Mouse (Mus musculus) splenic B cell, adult 2 months (primary cell): Measurements from ENCODE around the gene Pak6.

Source experiments
- DNase-seq: peaks from one replicate; pipeline ENCODE4 v3.0.0-alpha.2; 2011; ENCODE audit warnings: low read depth, low spot score
- H3K27me3 ChIP-seq: 2 replicates; pipeline ENCODE4 v1.6.1; 2012; ENCODE audit warnings: mild to moderate bottlenecking, low read length, moderate library complexity, mixed read lengths; ENCODE audit not compliant: control insufficient read depth, poor library complexity, insufficient read depth, severe bottlenecking
- H3K36me3 ChIP-seq: 2 replicates; pipeline ENCODE4 v1.6.1; 2012; ENCODE audit warnings: mild to moderate bottlenecking, low read length, moderate library complexity, mixed read lengths; ENCODE audit not compliant: control insufficient read depth, poor library complexity, insufficient read depth, severe bottlenecking

Gene Pak6

GRCm38 (mm10) chr2:118658457-118658856 is 4.6 kb upstream of the Pak6 start:
- no peaks in the 10 kb centered on the region for H3K36me3 ChIP-seq
- no peaks in the 10 kb centered on the region for H3K27me3 ChIP-seq
- DNase-seq, result no peak

- DNase-seq, result peak; percentile 20
- Histone ChIP-seq H3K36me3 (no peaks in the 10 kb centered on the region), H3K27me3 (no peaks in the 10 kb centered on the region)
Observed at GRCm38 (mm10) chr2:118659077-118659476, 4.0 kb upstream of the Pak6 start.

GRCm38 (mm10) chr2:118659493-118659892 is 3.6 kb upstream of the Pak6 start:
- Histone ChIP-seq H3K27me3 (no peaks in the 10 kb centered on the region), H3K36me3 (no peaks in the 10 kb centered on the region)
- DNase-seq, result no peak

- peak; percentile 43 for DNase-seq
- Histone ChIP-seq H3K36me3 (no peaks in the 10 kb centered on the region), H3K27me3 (no peaks in the 10 kb centered on the region)
Observed at GRCm38 (mm10) chr2:118659998-118660452, 3.1 kb upstream of the Pak6 start.

GRCm38 (mm10) chr2:118661891-118662290 is 1.2 kb upstream of the Pak6 start:
- DNase-seq, result no peak
- Histone ChIP-seq H3K27me3 (no peaks in the 10 kb centered on the region), H3K36me3 (no peaks in the 10 kb centered on the region)

- DNase-seq, result no peak
- no peaks in the 10 kb centered on the region for H3K27me3 ChIP-seq
- H3K36me3 ChIP-seq, result no peaks in the 10 kb centered on the region
Observed at GRCm38 (mm10) chr2:118663804-118664766, 982 bp downstream of the Pak6 start.

GRCm38 (mm10) chr2:118664975-118665516 is 1.9 kb downstream of the Pak6 start:
- H3K36me3 ChIP-seq, result no peaks in the 10 kb centered on the region

GRCm38 (mm10) chr2:118665616-118666015 is 2.5 kb downstream of the Pak6 start:
- H3K27me3 ChIP-seq, result no peaks in the 10 kb centered on the region
- no peak for DNase-seq
- H3K36me3 ChIP-seq, result no peaks in the 10 kb centered on the region

More at GRCm38 (mm10) chr2:118664975-118665516, 1.9 kb downstream of the Pak6 start:
- no peaks in the 10 kb centered on the region for H3K27me3 ChIP-seq
- no peak for DNase-seq

- H3K27me3 ChIP-seq, result no peaks in the 10 kb centered on the region
- no peak for DNase-seq
- no peaks in the 10 kb centered on the region for H3K36me3 ChIP-seq
Observed at GRCm38 (mm10) chr2:118667181-118667580, 4.1 kb downstream of the Pak6 start.

GRCm38 (mm10) chr2:118669245-118669644 is 6.1 kb downstream of the Pak6 start:
- DNase-seq, result no peak
- H3K36me3 ChIP-seq, result no peaks in the 10 kb centered on the region
- H3K27me3 ChIP-seq, result no peaks in the 10 kb centered on the region

GRCm38 (mm10) chr2:118669785-118670184 is 6.7 kb downstream of the Pak6 start:
- H3K36me3 ChIP-seq, result no peaks in the 10 kb centered on the region
- no peaks in the 10 kb centered on the region for H3K27me3 ChIP-seq
- DNase-seq, result no peak

- Histone ChIP-seq H3K36me3 (no peaks in the 10 kb centered on the region), H3K27me3 (no peaks in the 10 kb centered on the region)
- no peak for DNase-seq
Observed at GRCm38 (mm10) chr2:118671728-118672127, 8.6 kb downstream of the Pak6 start.

- Histone ChIP-seq H3K36me3 (no peaks in the 10 kb centered on the region), H3K27me3 (no peaks in the 10 kb centered on the region)
- DNase-seq, result no peak
Observed at GRCm38 (mm10) chr2:118673686-118674465, 10.8 kb downstream of the Pak6 start.

GRCm38 (mm10) chr2:118674500-118674899 is 11.4 kb downstream of the Pak6 start:
- Histone ChIP-seq H3K36me3 (no peaks in the 10 kb centered on the region), H3K27me3 (no peaks in the 10 kb centered on the region)
- no peak for DNase-seq
